Mouse (Mus musculus) kidney, postnatal 10 days (tissue): Measurements from ENCODE around the gene Polr3gl.
A peak's percentile ranks its signal among the peaks of the same experiment; 100 is the strongest.
"Not testable (repeated sequence)": the region's sequence is repeated elsewhere in the genome, so short reads cannot be mapped to it uniquely, and the experiment has no call there.

Source experiments
- DNase-seq: peaks from one replicate; pipeline ENCODE4 v3.0.0; 2021; ENCODE audit warnings: mixed read lengths

Polr3gl gene

DNA sequence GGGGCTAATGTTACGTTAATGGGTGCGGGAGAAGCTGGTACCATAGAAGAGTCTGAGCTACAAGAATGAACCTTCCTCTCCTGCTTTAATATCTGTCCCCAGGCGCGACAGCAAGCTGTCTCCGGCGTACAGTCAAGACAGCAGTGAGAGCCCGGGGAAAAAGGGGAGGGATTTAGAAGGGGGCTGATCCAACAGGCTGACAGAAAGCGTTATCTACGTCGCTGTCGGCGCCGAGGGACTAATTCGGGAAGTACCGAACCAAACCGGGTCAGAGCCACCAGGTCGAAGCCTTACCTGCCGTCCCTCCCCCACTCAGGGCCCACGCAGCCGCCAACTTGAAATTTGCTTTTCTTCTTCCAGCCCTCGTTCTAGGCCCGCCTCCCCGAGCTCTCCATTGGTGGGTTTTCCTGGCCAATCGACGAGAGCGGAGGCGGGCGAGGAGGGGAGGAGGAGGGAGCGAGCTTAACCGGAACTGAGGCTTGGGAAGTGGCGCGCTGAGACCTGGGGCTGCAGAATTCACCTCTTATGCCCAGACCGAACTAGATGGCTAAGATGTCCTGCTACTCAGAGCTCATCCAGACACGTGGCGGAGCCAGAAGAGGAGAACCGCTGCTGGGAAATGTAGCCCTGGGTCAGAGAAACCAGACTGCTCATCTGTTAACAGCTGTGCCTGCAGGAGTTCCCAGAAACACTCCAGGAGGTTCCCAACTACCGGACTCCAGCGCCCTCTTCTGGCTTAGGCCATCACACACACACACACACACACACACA lies at the start of gene Polr3gl:
Gene Polr3gl (minus strand): TSS at position 392 of the 771 bp plus-strand sequence.
- peak; percentile 96 for DNase-seq

DNA sequence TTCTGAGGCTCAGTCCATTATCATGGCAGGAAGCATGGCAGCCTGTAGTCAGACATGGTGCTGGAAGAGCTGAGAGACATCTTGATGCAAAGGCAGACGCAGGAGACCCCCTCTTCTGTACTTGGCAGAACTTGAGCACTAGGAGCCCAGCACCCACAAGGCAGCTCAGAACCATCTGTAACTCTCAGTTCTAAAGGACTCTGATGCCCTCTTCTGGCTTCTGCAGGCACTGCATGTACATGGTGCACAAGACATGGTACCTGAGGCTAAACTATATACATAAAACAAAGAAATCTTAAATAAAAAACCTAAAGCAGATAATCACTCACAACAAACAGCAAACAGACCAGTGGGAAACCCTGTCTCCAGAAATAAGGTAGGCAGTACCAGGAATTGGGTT lies 45.2 kb upstream of the Polr3gl start:
- peak; percentile 77 for DNase-seq

- peak; percentile 15 for DNase-seq
These were observed 42.5 kb upstream of the Polr3gl start for GRCm38 (mm10) chr3:96636448-96636847.

DNA sequence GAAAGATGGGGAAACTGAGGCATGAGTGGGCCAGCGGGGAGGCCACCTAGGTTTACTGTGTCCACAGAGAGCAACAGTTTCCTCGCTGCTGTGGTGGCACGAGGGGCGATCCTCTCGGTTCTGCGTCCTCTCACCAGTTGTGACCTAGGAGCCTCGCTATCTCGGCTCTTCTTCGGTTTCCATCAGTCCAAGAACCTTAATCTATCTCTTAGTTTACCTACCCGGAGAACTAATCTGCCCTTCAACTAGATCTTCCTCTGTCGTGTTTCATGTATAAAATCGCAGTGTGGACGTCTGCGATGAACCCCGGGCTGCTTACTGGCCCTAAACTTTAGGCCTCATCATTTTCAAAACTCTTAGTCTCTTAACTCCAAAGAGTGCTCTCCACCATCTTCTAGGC lies 41.9 kb upstream of the Polr3gl start:
- DNase-seq, result no peak

GRCm38 (mm10) chr3:96634928-96635879 lies 41.2 kb upstream of the Polr3gl start, which contains the start of the genes Pex11b and Gm42957:
Gene Pex11b, plus strand, starts transcription at chr3:96635376.
Gene Gm42957, plus strand, starts transcription at chr3:96635474.
- DNase-seq, result peak; percentile 95

GRCm38 (mm10) chr3:96634015-96634414 lies 40.0 kb upstream of the Polr3gl start:
- no peak for DNase-seq

GRCm38 (mm10) chr3:96632058-96632457 lies 38.1 kb upstream of the Polr3gl start:
- DNase-seq, result no peak

DNA sequence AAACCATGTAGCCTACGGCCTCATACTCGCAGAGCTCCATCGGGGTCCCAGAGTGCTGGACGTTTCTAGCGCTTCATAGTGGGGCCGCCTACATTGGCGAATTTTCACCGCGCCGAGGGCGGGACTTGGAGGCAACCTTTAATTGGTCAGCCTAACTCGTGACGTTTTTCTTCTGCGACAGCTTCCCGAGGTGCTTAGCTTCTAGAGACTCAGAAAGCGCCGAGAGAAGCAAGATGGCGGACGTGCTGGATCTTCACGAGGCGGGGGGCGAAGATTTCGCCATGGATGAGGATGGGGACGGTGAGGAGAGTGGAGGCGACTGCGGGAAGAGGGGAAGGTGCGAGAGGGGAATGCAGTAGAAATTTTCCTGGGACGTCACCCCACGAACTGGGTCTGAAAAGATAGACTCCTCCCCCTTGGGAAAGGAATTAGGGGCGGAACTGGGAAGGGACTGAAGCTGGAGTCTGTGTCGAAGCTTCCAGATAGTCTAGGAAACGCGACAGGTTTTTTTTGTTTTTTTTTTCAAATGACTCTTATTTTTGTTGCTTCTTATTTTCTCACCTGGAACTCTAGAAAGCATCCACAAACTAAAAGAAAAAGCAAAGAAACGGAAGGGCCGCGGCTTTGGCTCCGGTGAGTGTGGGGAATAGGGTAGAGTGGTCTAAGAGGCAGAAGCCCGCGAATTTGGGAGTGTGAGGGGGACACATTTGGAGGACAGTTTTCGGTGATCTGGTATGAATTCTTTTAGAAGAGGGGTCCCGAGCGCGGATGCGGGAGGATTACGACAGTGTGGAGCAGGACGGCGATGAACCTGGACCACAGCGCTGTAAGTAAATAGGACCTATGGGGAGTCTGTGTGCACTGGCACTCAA lies 36.0 kb upstream of the Polr3gl start, which contains the start of gene Rbm8a:
Gene Rbm8a (plus strand): TSS at position 205 of the 872 bp plus-strand sequence.
- peak; percentile 98 for DNase-seq

GRCm38 (mm10) chr3:96623201-96623600 lies 29.2 kb upstream of the Polr3gl start:
- DNase-seq, result no peak

- no peak for DNase-seq
These were observed 24.0 kb upstream of the Polr3gl start for GRCm38 (mm10) chr3:96617941-96618340.

DNA sequence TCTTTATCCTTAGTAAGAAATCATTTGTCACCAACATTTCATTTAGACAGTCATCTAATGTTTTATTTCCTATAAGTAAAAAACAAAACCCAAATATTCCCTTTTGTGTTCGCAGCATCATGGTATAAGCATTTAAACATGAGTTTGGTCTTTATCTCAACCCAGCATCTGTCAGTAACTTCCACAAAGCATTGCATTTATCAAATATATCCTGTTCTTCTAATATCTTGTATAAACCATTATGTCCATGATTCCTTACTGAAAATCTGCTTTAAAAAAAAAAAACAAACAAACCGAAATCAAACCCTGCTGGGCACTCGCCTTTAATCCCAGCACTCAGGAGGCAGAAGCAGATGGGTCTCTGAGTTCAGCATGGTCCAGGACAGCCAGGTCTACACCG lies 12.6 kb upstream of the Polr3gl start:
- DNase-seq, result no peak

GRCm38 (mm10) chr3:96606007-96606406 lies 12.0 kb upstream of the Polr3gl start:
- DNase-seq, result not testable (repeated sequence)

DNA sequence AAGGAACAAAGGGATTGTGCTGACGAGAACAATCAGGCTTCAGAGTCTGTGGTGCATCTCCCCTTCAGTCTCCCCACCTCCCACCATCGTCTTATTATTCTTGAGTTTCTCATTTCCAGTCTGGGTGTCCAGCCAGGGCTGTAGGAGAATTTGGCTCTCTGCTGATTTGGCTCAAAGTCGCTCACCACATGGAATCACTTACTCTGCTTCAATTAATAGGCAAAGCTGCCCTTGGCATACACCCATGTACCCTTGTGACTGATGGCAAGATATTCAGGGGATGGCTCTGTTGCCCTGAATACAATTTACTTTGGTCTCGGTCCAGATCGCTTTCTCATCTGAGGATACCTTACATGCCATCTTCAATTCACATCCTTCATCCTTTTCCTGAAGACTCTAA lies 9.3 kb upstream of the Polr3gl start:
- no peak for DNase-seq

GRCm38 (mm10) chr3:96602704-96603084 lies 8.7 kb upstream of the Polr3gl start:
- DNase-seq, result no peak

DNA sequence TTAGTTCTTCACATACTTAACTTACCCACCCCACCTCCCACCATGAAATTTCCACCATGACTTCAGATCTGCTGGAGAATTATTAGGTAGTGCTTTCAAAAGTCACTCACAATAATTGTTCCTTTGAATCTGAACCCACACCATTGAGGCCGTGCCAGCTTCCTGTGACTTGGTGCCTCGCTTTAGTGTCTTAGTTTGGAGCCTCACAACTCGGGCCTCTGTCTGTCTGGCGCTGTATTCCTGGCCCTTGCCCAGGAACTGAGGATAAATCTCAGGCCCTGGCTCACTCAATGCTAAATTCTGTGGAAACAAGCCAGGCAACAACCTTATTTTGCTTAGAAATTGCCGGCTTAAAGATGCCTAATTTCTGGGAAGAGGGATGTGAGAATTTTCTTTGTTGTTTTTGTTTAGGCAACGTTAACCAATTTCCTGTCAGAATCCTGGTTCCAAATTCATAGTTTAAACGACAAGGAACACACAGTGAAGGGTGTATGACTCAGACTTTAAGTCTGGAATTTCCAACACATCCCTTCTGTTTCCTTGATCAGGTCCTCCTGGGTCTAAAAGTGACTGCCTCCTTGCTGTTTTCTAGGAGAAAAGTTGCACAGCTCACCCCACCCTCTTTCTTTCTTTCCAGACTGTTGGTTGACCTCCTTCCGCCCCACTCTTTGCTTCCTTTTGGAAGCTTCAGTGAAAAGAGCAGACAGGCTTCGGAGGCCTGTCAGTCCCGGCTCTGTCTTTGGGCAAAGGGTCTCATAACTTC lies 8.1 kb upstream of the Polr3gl start:
- DNase-seq, result peak; percentile 67

- DNase-seq, result peak; percentile 88
These were observed 7.3 kb upstream of the Polr3gl start for GRCm38 (mm10) chr3:96601251-96601787.

GRCm38 (mm10) chr3:96600639-96601250 lies 6.8 kb upstream of the Polr3gl start, which contains the start of gene Lix1l:
Gene Lix1l, plus strand, starts transcription at chr3:96601149.
- peak; percentile 95 for DNase-seq

DNA sequence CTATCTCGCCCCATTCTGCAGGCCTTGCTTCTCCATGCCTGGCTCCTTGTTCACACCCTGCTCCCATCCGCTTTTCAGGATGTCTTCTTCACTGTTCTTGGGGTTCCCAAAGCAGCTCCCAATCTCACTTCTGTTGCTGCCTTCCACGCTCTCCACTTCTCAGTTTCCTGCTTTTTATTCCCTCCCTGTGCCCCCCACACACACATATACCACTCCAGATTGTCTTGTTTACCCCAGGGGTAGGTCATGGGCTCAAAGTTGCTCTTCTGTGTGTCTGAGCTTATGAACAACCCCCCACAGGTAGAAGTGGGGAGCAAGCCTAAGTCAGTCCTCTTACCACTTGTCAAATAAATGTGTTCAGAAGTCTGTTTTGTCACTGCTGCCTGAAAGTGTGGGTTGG lies 5.4 kb upstream of the Polr3gl start:
- no peak for DNase-seq

- DNase-seq, result no peak
These were observed 5.0 kb upstream of the Polr3gl start for GRCm38 (mm10) chr3:96599069-96599393.

- peak; percentile 87 for DNase-seq
These were observed 4.4 kb upstream of the Polr3gl start for GRCm38 (mm10) chr3:96598156-96599068.
